Mouse (Mus musculus) ES-E14 (cell line): ENCODE measurements around the gene Psmd14. TPM values are rescaled to one million over a fixed set of nuclear protein-coding genes. Genes with fewer than 3 reads are reported as not detected.

Experiments used
- DNase-seq: peaks from one replicate; pipeline ENCODE4 v3.0.0-alpha.2; 2013; ENCODE audit warnings: low read depth, low spot score
- H3K27ac ChIP-seq: 2 replicates; pipeline ENCODE4 v1.5.1; 2012; ENCODE audit warnings: low read depth, mild to moderate bottlenecking, low read length, moderate library complexity, mixed read lengths; ENCODE audit not compliant: poor library complexity, insufficient read depth, severe bottlenecking
- H3K36me3 ChIP-seq: 2 replicates; pipeline ENCODE4 v1.6.1; 2012; ENCODE audit warnings: mild to moderate bottlenecking, low read length, moderate library complexity, mixed read lengths; ENCODE audit not compliant: control insufficient read depth, poor library complexity, insufficient read depth, severe bottlenecking
- H3K4me1 ChIP-seq, 2 experiments: fragments of 150-350 bp in 1 of 2; sonication (generic) in 1 of 2; 2 replicates each; pipeline ENCODE4 v1.6.1; 2012; ENCODE audit warnings: low read length in 2 of 2, mild to moderate bottlenecking in 1 of 2, mixed read lengths in 1 of 2; ENCODE audit not compliant: control insufficient read depth in 2 of 2, insufficient read depth in 2 of 2, poor library complexity in 1 of 2
- H3K4me3 ChIP-seq, 2 experiments: fragments of 150-350 bp in 1 of 2; sonication (generic) in 1 of 2; 2 replicates each; pipeline ENCODE4 v1.5.1; 2012; ENCODE audit warnings: low read length in 2 of 2, low read depth in 1 of 2, mild to moderate bottlenecking in 1 of 2, mixed read lengths in 1 of 2; ENCODE audit not compliant: insufficient read depth in 1 of 2, poor library complexity in 1 of 2, severe bottlenecking in 1 of 2
- H3K9ac ChIP-seq: 2 replicates; pipeline ENCODE4 v1.6.1; 2012; ENCODE audit warnings: low read depth, mild to moderate bottlenecking, low read length, mixed read lengths; ENCODE audit not compliant: poor library complexity, insufficient read depth, severe bottlenecking
- H3K9me3 ChIP-seq: fragments of 150-350 bp; sonication (generic); 2 replicates; pipeline ENCODE4 v1.6.1; 2012; ENCODE audit warnings: low read depth, mild to moderate bottlenecking, low read length; ENCODE audit not compliant: control insufficient read depth, insufficient read depth
- CHD2 ChIP-seq: IDR thresholded peaks from 2 replicates; pipeline ENCODE4 v1.6.1; 2014; ENCODE audit warnings: mild to moderate bottlenecking, low read depth, low read length, inconsistent platforms
- HCFC1 ChIP-seq: IDR thresholded peaks from 2 replicates; pipeline ENCODE4 v1.6.1; 2012; ENCODE audit warnings: low read length, inconsistent platforms, borderline replicate concordance; ENCODE audit not compliant: insufficient read depth
- MAFK ChIP-seq: IDR thresholded peaks from 2 replicates; pipeline ENCODE4 v1.6.1; 2014; ENCODE audit warnings: mild to moderate bottlenecking, low read depth, low read length, inconsistent platforms; ENCODE audit not compliant: insufficient read depth
- ZC3H11A ChIP-seq: IDR thresholded peaks from 2 replicates; pipeline ENCODE4 v1.6.1; 2012; ENCODE audit warnings: low read depth, mild to moderate bottlenecking, inconsistent platforms, low read length, borderline replicate concordance
- ZNF384 ChIP-seq: IDR thresholded peaks from 2 replicates; pipeline ENCODE4 v1.6.1; 2012; ENCODE audit warnings: low read depth, low read length, inconsistent platforms
- in situ Hi-C, 2 experiments: fragments of 600-800 bp; cut with MboI; formaldehyde crosslinking; loops; one replicate each; pipeline ENCODE4 v1.15.1; 2025; ENCODE audit warnings: low sequenced_read_pairs in 2 of 2, inconsistent platforms in 1 of 2; ENCODE audit not compliant: unreplicated experiment in 2 of 2
- total RNA-seq: library from RNA; depleted of rRNA; stranded (reverse); fragments of 300-350 nt; gene quantifications from 2 replicates; pipeline ENCODE4 v1.2.3, GENCODE M21; 2012

Psmd14 gene
- total RNA-seq, 1 experiment: 164 TPM

GRCm38 (mm10) chr2:61809381-61809780, 97.9 kb downstream of the Psmd14 start:
- Histone ChIP-seq H3K4me3 (no peak overlapping the region), H3K9ac (no peak overlapping the region), H3K4me1 (no peaks in the 10 kb centered on the region), H3K36me3 (no peaks in the 10 kb centered on the region), H3K9me3 (no peaks in the 10 kb centered on the region), H3K27ac (no peak overlapping the region)
- no peak for DNase-seq
- TF ChIP-seq ZC3H11A: no peak
- no peak for TF ChIP-seq HCFC1
- TF ChIP-seq ZNF384: no peak
- TF ChIP-seq MAFK: no peak
- no peak for TF ChIP-seq CHD2
- in situ Hi-C loops: no loop called here

GRCm38 (mm10) chr2:61810751-61811150, 99.3 kb downstream of the Psmd14 start:
- Histone ChIP-seq H3K9ac (no peak overlapping the region), H3K4me3 (no peak overlapping the region), H3K4me1 (no peaks in the 10 kb centered on the region), H3K36me3 (no peaks in the 10 kb centered on the region), H3K27ac (no peak overlapping the region), H3K9me3 (no peaks in the 10 kb centered on the region)
- no peak for TF ChIP-seq ZNF384
- no peak for TF ChIP-seq MAFK
- TF ChIP-seq CHD2: no peak
- TF ChIP-seq ZC3H11A: no peak
- TF ChIP-seq HCFC1: no peak
- in situ Hi-C loops: no loop called here
- DNase-seq: no peak

- peak overlapping the region; percentile 19 to 49; a peak in 3 of 4 replicates for H3K4me3 ChIP-seq
- DNase-seq: no peak
- TF ChIP-seq MAFK (no peak), HCFC1 (no peak), ZC3H11A (no peak)
- H3K36me3 ChIP-seq: no peaks in the 10 kb centered on the region
- H3K9ac ChIP-seq: no peak overlapping the region
- in situ Hi-C loops: no loop called here
- H3K9me3 ChIP-seq: no peaks in the 10 kb centered on the region
- no peaks in the 10 kb centered on the region for H3K4me1 ChIP-seq
- no peak overlapping the region for H3K27ac ChIP-seq
Measured at GRCm38 (mm10) chr2:61811163-61811506, 99.6 kb downstream of the Psmd14 start.

DNA sequence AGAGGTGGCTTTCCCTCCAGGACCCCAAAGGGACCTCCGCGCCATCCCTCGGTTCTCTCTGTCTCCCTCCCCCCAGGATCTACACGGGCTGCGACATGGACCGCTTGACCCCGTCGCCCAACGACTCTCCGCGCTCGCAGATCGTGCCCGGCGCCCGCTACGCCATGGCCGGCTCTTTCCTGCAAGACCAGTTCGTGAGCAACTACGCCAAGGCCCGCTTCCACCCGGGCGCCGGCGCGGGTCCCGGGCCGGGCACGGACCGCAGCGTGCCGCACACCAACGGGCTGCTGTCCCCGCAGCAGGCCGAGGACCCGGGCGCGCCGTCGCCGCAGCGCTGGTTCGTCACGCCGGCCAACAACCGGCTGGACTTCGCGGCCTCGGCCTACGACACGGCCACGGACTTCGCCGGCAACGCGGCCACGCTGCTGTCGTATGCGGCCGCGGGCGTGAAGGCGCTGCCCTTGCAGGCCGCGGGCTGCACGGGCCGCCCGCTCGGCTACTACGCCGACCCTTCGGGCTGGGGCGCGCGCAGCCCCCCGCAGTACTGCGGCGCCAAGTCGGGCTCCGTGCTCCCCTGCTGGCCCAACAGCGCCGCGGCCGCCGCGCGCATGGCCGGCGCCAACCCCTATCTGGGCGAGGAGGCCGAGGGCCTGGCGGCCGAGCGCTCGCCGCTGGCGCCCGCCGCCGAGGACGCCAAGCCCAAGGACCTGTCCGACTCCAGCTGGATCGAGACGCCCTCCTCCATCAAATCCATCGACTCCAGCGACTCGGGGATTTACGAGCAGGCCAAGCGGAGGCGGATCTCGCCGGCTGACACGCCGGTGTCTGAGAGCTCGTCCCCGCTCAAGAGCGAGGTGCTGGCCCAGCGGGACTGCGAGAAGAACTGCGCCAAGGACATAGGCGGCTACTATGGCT, 100.3 kb downstream of the Psmd14 start:
- Histone ChIP-seq H3K27ac (no peak overlapping the region), H3K36me3 (no peaks in the 10 kb centered on the region), H3K4me3 (peak overlapping the region; percentile 49 to 62; a peak in 3 of 4 replicates), H3K4me1 (no peaks in the 10 kb centered on the region), H3K9ac (peak overlapping the region; percentile 3; the same call in 1 of the 2 replicates), H3K9me3 (no peaks in the 10 kb centered on the region)
- TF ChIP-seq MAFK (no peak), HCFC1 (no peak), ZNF384 (no peak), CHD2 (no peak), ZC3H11A (no peak)
- in situ Hi-C loops: no loop called here
- DNase-seq: no peak
